Mouse (Mus musculus) layer of hippocampus, postnatal 10 days (tissue): ENCODE measurements around the gene Rtcb. TPM values are rescaled to one million over a fixed set of nuclear protein-coding genes. Genes with fewer than 3 reads are reported as not detected.
A peak's percentile ranks its signal among the peaks of the same experiment; 100 is the strongest.

ENCODE experiments used
- DNase-seq, 2 experiments: peaks; one replicate each; pipeline ENCODE4 v3.0.0; 2021; ENCODE audit warnings: low spot score in 2 of 2
- long read RNA-seq: library from polyadenylated mRNA; stranded (forward); transcript quantifications from one replicate; pipeline ENCODE4 v2.0.0, GENCODE M21; 2023
- total RNA-seq, 2 experiments: library from RNA; stranded (reverse); gene quantifications; 2 replicates each; pipeline ENCODE4 v1.2.3; 2021

The Rtcb gene
- total RNA-seq, result 100 to 1,000 TPM; 109 to 117 TPM
- long read RNA-seq, transcript Rtcb-201 (12 exons, 2,009 nt), result major isoform, 150 of 168 reads
- long read RNA-seq, partial matches to known transcripts, result 10 of 168 reads
- long read RNA-seq, other reads (novel, unspliced or antisense), result 8 of 168 reads

- DNase-seq, result peak; percentile 99
Measured at GRCm38 (mm10) chr10:85957464-85957950, at the start of gene Rtcb. Gene Rtcb (minus strand): TSS chr10:85957823.

GRCm38 (mm10) chr10:86006455-86006854 is 48.8 kb upstream of the Rtcb start:
- DNase-seq, result no peak

GRCm38 (mm10) chr10:86000447-86000846 is 42.8 kb upstream of the Rtcb start:
- no peak for DNase-seq

- DNase-seq, result no peak
Measured at GRCm38 (mm10) chr10:85994543-85995104, 37.0 kb upstream of the Rtcb start.

GRCm38 (mm10) chr10:85993836-85994235 is 36.2 kb upstream of the Rtcb start:
- no peak for DNase-seq

GRCm38 (mm10) chr10:85992412-85992811 is 34.8 kb upstream of the Rtcb start:
- DNase-seq, result no peak

- no peak for DNase-seq
Measured at GRCm38 (mm10) chr10:85989412-85990115, 31.9 kb upstream of the Rtcb start.

GRCm38 (mm10) chr10:85972915-85973314 is 15.3 kb upstream of the Rtcb start:
- peak; percentile 30 to 44 for DNase-seq

GRCm38 (mm10) chr10:85971826-85972225 is 14.2 kb upstream of the Rtcb start:
- DNase-seq, result no peak

- no peak for DNase-seq
Measured at GRCm38 (mm10) chr10:85969894-85970620, 12.4 kb upstream of the Rtcb start.

GRCm38 (mm10) chr10:85968731-85969130 is 11.1 kb upstream of the Rtcb start:
- no peak for DNase-seq

- peak; percentile 93 for DNase-seq
Measured at GRCm38 (mm10) chr10:85968157-85968634, 10.6 kb upstream of the Rtcb start.

GRCm38 (mm10) chr10:85967411-85968156 is 10.0 kb upstream of the Rtcb start:
- no peak for DNase-seq

GRCm38 (mm10) chr10:85966476-85966875 is 8.9 kb upstream of the Rtcb start:
- no peak for DNase-seq

GRCm38 (mm10) chr10:85964316-85964715 is 6.7 kb upstream of the Rtcb start:
- no peak for DNase-seq

GRCm38 (mm10) chr10:85962897-85963296 is 5.3 kb upstream of the Rtcb start:
- no peak for DNase-seq

- DNase-seq, result no peak
Measured at GRCm38 (mm10) chr10:85956871-85957419, 678 bp downstream of the Rtcb start.

GRCm38 (mm10) chr10:85954429-85954828 is 3.2 kb downstream of the Rtcb start:
- no peak for DNase-seq

- DNase-seq, result no peak
Measured at GRCm38 (mm10) chr10:85953401-85953800, 4.2 kb downstream of the Rtcb start.

- DNase-seq, result no peak
Measured at GRCm38 (mm10) chr10:85951765-85952443, 5.7 kb downstream of the Rtcb start.
